Mouse (Mus musculus): ENCODE measurements around the gene Ccdc162. TPM values are rescaled to one million over a fixed set of nuclear protein-coding genes. Genes with fewer than 3 reads are reported as not detected.

Ccdc162 gene
- polyA plus RNA-seq, 1 experiment from 2014 or later: 0.77 TPM

DNA sequence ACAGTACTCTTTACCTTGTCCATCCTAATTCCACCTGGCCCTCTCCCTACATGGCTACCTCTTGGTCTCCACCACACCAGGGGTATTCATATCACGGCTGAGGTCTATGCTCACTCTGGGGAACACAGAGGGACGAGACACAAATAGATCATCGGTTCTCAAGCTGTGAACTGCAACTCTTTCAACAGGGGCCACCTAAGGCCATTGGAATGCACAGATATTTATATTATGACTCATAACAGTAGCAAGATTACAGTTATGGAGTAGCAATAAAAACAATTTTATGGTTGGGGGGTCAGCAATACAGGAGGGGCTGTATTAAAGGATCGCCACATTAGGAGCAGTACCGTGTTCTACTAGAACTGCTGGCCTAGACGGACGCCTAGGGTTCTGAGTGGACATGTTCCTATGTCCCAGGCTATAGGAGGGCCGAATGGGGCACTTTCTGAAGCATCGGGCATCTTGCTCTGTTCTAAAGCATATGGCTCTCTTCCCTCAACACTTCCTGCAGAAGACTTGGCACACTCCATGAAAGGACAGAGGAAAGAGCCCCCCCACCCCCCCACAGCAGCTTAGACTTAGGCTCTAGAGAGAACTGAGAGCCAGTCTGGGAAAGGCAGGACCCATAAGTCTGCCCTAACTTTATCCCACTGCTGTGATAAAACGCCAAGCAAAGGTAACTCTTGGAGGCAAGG, 154.6 kb downstream of the Ccdc162 start:
- Histone ChIP-seq H3K36me3 (replicated peaks) (no peaks in the 10 kb centered on the region), H3K9ac (no peak overlapping the region), H3K9me3 (no peaks in the 10 kb centered on the region), H3K27ac (no peak overlapping the region), H3K4me2 (no peak overlapping the region), H3K27me3 (replicated peaks) (no peaks in the 10 kb centered on the region), H3K4me1 (no peaks in the 10 kb centered on the region), H3K4me3 (no peak overlapping the region)
- WGBS: 93% methylated on average over 10 of the region's 10 CpGs
- ATAC-seq (replicated peaks): no peak

GRCm38 (mm10) chr10:41558401-41558800, 158.0 kb downstream of the Ccdc162 start:
- Histone ChIP-seq H3K27ac (no peak overlapping the region), H3K4me2 (no peak overlapping the region), H3K9me3 (no peaks in the 10 kb centered on the region), H3K4me1 (no peaks in the 10 kb centered on the region), H3K36me3 (replicated peaks) (no peaks in the 10 kb centered on the region), H3K4me3 (no peak overlapping the region), H3K27me3 (replicated peaks) (no peaks in the 10 kb centered on the region), H3K9ac (no peak overlapping the region)
- ATAC-seq (replicated peaks): no peak
- 91% methylated on average over 1 of the region's 1 CpGs for WGBS

DNA sequence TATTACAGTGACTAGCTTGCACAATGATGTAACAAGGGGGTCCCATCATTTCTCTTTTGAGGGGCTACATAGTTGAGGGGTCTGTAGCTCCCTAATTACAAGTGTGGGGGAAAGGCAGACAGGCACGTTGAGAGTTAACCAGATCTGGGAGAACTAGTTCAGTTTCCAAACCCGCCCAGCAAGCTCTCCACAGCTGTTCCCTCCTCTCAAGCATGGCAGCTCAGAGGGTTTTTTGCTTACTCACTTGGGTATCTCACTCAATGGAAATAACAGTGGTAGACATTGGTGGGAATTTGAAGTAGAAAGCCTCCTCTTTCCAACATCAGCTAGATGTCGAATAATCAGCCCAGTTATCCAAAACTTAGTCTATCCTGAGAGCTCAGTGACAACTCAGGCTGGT, 161.4 kb downstream of the Ccdc162 start:
- no peaks in the 10 kb centered on the region for H3K36me3 ChIP-seq (replicated peaks)

GRCm38 (mm10) chr10:41553711-41554110, 162.7 kb downstream of the Ccdc162 start:
- 0 out of 2 replicates have a peak, but pooled peaks cover 3% of the 10 kb centered on the region for H3K9me3 ChIP-seq
- WGBS: 70% methylated on average over 4 of the region's 4 CpGs
- no peak for ATAC-seq (replicated peaks)
- H3K27me3 ChIP-seq (replicated peaks): no peaks in the 10 kb centered on the region
- no peaks in the 10 kb centered on the region for H3K4me1 ChIP-seq
- H3K9ac ChIP-seq: no peak overlapping the region
- no peak overlapping the region for H3K4me2 ChIP-seq
- H3K27ac ChIP-seq: no peak overlapping the region
- H3K4me3 ChIP-seq: no peak overlapping the region
- H3K36me3 ChIP-seq (replicated peaks): no peaks in the 10 kb centered on the region

More for the DNA sequence above, 161.4 kb downstream of the Ccdc162 start:
- 89% methylated on average over 3 of the region's 3 CpGs for WGBS
- Histone ChIP-seq H3K4me1 (no peaks in the 10 kb centered on the region), H3K4me2 (no peak overlapping the region), H3K27me3 (replicated peaks) (no peaks in the 10 kb centered on the region), H3K27ac (no peak overlapping the region), H3K9me3 (no peaks in the 10 kb centered on the region), H3K9ac (no peak overlapping the region), H3K4me3 (no peak overlapping the region)
- ATAC-seq (replicated peaks): no peak

DNA sequence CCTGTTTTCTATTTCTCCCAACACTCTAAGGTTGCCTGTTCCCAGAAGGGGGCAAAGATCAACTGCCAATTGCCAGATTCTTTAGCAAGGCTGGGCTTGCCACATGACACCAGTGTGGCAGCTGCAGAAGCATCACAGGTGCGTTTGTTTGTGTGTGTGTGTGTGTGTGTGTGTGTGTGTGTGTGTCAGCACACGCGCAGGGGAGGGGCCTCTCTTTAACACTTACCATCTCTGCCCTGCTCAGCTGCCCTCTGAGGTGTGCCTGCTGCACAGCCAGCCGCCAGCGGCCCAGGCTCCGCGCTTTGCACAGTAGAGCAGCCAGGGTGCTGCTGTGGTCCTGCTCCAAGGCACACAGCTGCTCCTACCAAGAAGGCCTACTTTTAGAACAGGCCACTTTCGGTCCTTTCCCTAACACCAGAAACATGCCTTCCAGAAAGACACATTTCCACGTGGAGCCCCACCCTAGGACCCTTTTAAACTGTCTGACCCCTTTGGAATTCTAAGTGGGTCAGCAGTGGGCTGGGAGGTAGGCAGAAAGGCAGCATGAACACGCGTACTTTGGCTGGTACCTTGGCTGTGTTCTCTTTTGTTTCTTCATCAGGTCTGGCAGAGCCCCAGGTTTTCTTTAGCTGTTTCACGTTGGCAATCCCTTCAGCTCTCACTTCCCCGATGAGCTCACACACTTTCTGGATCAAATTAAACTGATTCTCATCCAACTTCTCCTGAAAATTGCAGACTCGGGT, 163.4 kb downstream of the Ccdc162 start:
- ATAC-seq (replicated peaks): 0 out of 2 replicates have a peak, but pooled peaks have one; percentile 60
- no peak overlapping the region for H3K27ac ChIP-seq
- 0 out of 2 replicates have a peak, but pooled peaks cover 3% of the 10 kb centered on the region for H3K9me3 ChIP-seq
- H3K4me2 ChIP-seq: no peak overlapping the region
- no peak overlapping the region for H3K4me3 ChIP-seq
- no peaks in the 10 kb centered on the region for H3K4me1 ChIP-seq
- 44% methylated on average over 14 of the region's 14 CpGs for WGBS
- H3K9ac ChIP-seq: no peak overlapping the region
- no peaks in the 10 kb centered on the region for H3K27me3 ChIP-seq (replicated peaks)
- no peaks in the 10 kb centered on the region for H3K36me3 ChIP-seq (replicated peaks)

- WGBS: 21% methylated on average over 3 of the region's 3 CpGs
- no peak overlapping the region for H3K27ac ChIP-seq
- H3K36me3 ChIP-seq (replicated peaks): no peaks in the 10 kb centered on the region
- no peak for ATAC-seq (replicated peaks)
- H3K9me3 ChIP-seq: 0 out of 2 replicates have a peak, but pooled peaks cover 3% of the 10 kb centered on the region
- H3K27me3 ChIP-seq (replicated peaks): no peaks in the 10 kb centered on the region
- no peak overlapping the region for H3K4me3 ChIP-seq
- no peak overlapping the region for H3K9ac ChIP-seq
- H3K4me2 ChIP-seq: no peak overlapping the region
- no peaks in the 10 kb centered on the region for H3K4me1 ChIP-seq
Observed at GRCm38 (mm10) chr10:41552319-41552718, 164.1 kb downstream of the Ccdc162 start.

GRCm38 (mm10) chr10:41550711-41551110, 165.7 kb downstream of the Ccdc162 start:
- no peak overlapping the region for H3K4me3 ChIP-seq
- no peak overlapping the region for H3K4me2 ChIP-seq
- ATAC-seq (replicated peaks): no peak
- H3K36me3 ChIP-seq (replicated peaks): no peaks in the 10 kb centered on the region
- no peak overlapping the region for H3K9ac ChIP-seq
- 89% methylated on average over 7 of the region's 7 CpGs for whole genome bisulfite sequencing
- no peak overlapping the region for H3K27ac ChIP-seq
- H3K9me3 ChIP-seq: 0 out of 2 replicates have a peak, but pooled peaks cover 3% of the 10 kb centered on the region
- no peaks in the 10 kb centered on the region for H3K27me3 ChIP-seq (replicated peaks)
- H3K4me1 ChIP-seq: no peaks in the 10 kb centered on the region

- Histone ChIP-seq H3K4me3 (no peak overlapping the region), H3K9ac (no peak overlapping the region), H3K36me3 (replicated peaks) (no peaks in the 10 kb centered on the region), H3K4me2 (no peak overlapping the region), H3K27ac (no peak overlapping the region), H3K4me1 (no peaks in the 10 kb centered on the region), H3K27me3 (replicated peaks) (0 out of 2 replicates have a peak, but pooled peaks cover 3% of the 10 kb centered on the region), H3K9me3 (0 out of 2 replicates have a peak, but pooled peaks cover 3% of the 10 kb centered on the region)
- no peak for ATAC-seq (replicated peaks)
- 72% methylated on average over 13 of the region's 13 CpGs for WGBS
Observed at GRCm38 (mm10) chr10:41546396-41547165, 169.9 kb downstream of the Ccdc162 start.

DNA sequence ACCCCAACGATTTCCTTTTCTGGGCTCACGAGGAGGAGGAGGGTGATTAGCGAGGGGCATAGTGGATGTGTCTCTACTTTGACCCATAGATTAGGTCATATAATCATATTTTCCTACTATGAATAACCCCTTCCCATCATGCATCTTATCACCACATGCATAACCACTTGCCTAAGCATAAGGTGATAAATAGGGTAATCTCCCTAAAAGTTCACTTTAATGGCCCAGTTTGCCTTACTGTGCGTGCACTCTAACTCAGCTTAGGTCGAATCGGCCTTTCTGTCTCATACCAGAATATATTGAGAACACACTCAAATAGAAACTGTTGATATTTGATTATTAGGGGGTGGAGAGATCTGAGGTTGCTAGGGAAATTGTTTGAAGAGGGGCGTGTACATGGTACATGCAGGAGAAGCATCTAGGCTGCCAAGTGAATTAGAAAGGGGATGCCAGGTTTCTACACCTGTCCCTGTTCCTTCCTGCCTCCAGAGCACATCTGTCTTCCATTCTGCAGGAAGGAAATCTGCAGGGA, 171.1 kb downstream of the Ccdc162 start:
- 0 out of 2 replicates have a peak, but pooled peaks cover 3% of the 10 kb centered on the region for H3K27me3 ChIP-seq (replicated peaks)
- 58% methylated on average over 7 of the region's 7 CpGs for WGBS
- H3K4me3 ChIP-seq: no peak overlapping the region
- no peaks in the 10 kb centered on the region for H3K36me3 ChIP-seq (replicated peaks)
- 0 out of 2 replicates have a peak, but pooled peaks cover 3% of the 10 kb centered on the region for H3K9me3 ChIP-seq
- no peaks in the 10 kb centered on the region for H3K4me1 ChIP-seq
- no peak overlapping the region for H3K4me2 ChIP-seq
- H3K27ac ChIP-seq: no peak overlapping the region
- ATAC-seq (replicated peaks): no peak
- no peak overlapping the region for H3K9ac ChIP-seq

DNA sequence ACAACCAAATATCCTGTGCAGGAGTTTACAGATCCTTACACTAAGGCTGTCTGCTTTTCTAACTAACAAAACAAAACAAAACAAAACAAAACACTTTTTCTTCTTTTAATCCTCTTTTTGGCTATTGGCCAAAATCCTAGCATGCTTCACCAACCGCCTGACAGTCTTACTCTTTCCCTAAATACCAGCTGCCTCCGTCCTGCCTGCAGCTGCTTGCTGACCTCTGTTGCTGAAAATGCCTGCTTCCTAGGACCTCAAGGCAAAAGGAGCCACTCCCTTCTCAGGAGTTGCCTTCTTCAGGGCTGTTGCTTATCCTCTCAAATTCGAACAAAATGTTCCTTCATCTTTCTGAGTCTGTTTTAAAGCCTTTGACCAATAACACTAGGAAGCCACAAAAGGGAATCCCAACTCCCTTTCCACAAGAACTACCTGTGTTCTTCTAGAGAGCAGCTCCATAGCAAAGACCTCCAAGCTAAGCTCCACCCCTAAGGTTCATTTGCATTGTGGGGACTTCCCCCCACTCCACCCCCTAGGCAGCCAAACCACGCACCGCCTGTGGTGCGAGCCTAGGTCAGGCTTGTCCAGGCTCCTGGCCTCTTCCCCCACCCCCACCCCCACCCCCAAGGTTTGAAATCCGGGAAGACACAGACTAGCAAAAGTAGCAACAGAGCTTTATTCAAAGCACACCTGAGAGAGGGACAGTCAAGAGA, 171.8 kb downstream of the Ccdc162 start:
- Histone ChIP-seq H3K4me1 (no peaks in the 10 kb centered on the region), H3K36me3 (replicated peaks) (no peaks in the 10 kb centered on the region), H3K27me3 (replicated peaks) (0 out of 2 replicates have a peak, but pooled peaks cover 3% of the 10 kb centered on the region), H3K4me2 (no peak overlapping the region), H3K9me3 (0 out of 2 replicates have a peak, but pooled peaks cover 3% of the 10 kb centered on the region), H3K9ac (no peak overlapping the region), H3K27ac (no peak overlapping the region), H3K4me3 (no peak overlapping the region)
- no peak for ATAC-seq (replicated peaks)
- WGBS: 4% methylated on average over 7 of the region's 7 CpGs

- WGBS: 69% methylated on average over 2 of the region's 2 CpGs
- Histone ChIP-seq H3K4me1 (no peaks in the 10 kb centered on the region), H3K9me3 (no peaks in the 10 kb centered on the region), H3K36me3 (replicated peaks) (no peaks in the 10 kb centered on the region), H3K27me3 (replicated peaks) (0 out of 2 replicates have a peak, but pooled peaks cover 3% of the 10 kb centered on the region), H3K27ac (no peak overlapping the region), H3K4me2 (no peak overlapping the region), H3K4me3 (no peak overlapping the region), H3K9ac (no peak overlapping the region)
- ATAC-seq (replicated peaks): no peak
Observed at GRCm38 (mm10) chr10:41543844-41544243, 172.6 kb downstream of the Ccdc162 start.

All from midbrain, embryonic 15.5 days (tissue).